In the genomic region with DNA sequence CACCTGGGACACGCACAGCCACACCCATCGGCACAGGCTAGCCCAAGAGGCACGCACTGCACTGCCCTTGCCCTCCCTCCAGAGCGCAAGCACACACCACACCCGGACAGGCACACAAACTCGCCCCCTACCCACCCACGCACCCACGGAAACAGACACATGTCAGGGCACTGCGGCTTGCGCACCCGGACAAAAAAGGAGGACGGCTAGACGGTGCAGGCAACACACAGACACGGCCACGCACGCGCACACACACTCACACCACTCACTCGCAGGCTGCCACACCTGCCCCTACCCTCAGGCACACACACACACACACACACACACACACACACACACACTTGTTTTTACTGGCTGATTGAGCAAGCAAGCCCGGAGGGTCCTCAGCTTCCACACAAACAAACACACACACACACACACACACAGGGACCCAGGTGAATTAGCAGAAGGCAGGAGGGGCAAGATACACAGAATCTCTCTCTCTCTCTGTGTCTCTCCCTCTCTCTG, we compare ENCODE assay signal across 8 mouse cellular contexts. TPM values are rescaled to one million over a fixed set of nuclear protein-coding genes. Genes with fewer than 3 reads are reported as not detected.
DNase-seq lines count a peak whose midpoint lies in the region; ATAC-seq lines count a peak whose summit lies in the region.
"Not testable (repeated sequence)": the region's sequence is repeated elsewhere in the genome, so short reads cannot be mapped to it uniquely, and the experiment has no call there.

No protein-coding gene starts in this region.

- 60% methylated on average over 15 of the region's 19 CpGs for WGBS in liver, embryonic 13.5 days (ENCODE audit: insufficient replicate concordance)

- not testable (repeated sequence) for H3K4me2 ChIP-seq in liver, embryonic 13.5 days

- not testable (repeated sequence) for H3K9me3 ChIP-seq in liver, embryonic 13.5 days (replicated peaks)

- intact Hi-C loops in heart, postnatal 10 days (cut with DNase I) = not testable (repeated sequence)

- not testable (repeated sequence) for H3K9ac ChIP-seq in liver, embryonic 13.5 days

- not testable (repeated sequence) for H3K36me3 ChIP-seq in liver, embryonic 13.5 days

- DNase-seq in CD8-positive naive resting alpha-beta T cell, adult 2 months (ENCODE audit: low read depth in 2 of 2, low spot score in 2 of 2) = peak; percentile 62 to 70
- DNase-seq in cerebellum, adult 8-10 months = peak; percentile 28
- DNase-seq in frontal cortex, postnatal 25 days (ENCODE audit: low spot score in 2 of 2) = peak; percentile 31 to 40
- peak; percentile 0 to 13 for DNase-seq in heart, postnatal 10 days
- DNase-seq in kidney, postnatal 4 days = peak; percentile 3 to 15
- DNase-seq in liver, embryonic 13.5 days = peak; percentile 14
- DNase-seq in right cerebral cortex, postnatal 25 days = peak; percentile 4
- peak; percentile 7 for DNase-seq in thymus, postnatal 4 days

- not testable (repeated sequence) for H3K27ac ChIP-seq in liver, embryonic 13.5 days

- ATAC-seq in liver, embryonic 13.5 days (ENCODE audit: low read depth) = not testable (repeated sequence)

- H3K27me3 ChIP-seq in liver, embryonic 13.5 days = not testable (repeated sequence)

- H3K4me1 ChIP-seq in liver, embryonic 13.5 days (replicated peaks) = not testable (repeated sequence)

- H3K4me3 ChIP-seq in liver, embryonic 13.5 days (replicated peaks) = not testable (repeated sequence)

RNA-seq across cellular contexts. Expression of a gene that starts 53.0 kb away (rescaled TPM):
- 10 to 100 TPM; 11.2 to 13.1 TPM for total RNA-seq in heart, postnatal 10 days (2021)
- polyA plus RNA-seq in liver, embryonic 13.5 days (2015; fragmentation: Nextera tagmentation; extraction: Ambion mirVana) = 0.78 and 1.3 TPM in 2 replicates

Comparison
In these comparisons a context has a peak if more than half of its experiments do, and no peak if none do; other contexts are left out.
1. DNase-seq: peak in every context shown above with its lines; median percentile 66 in CD8-positive naive resting alpha-beta T cell, adult 2 months; 36 in frontal cortex, postnatal 25 days; 28 in cerebellum, adult 8-10 months; 14 in liver, embryonic 13.5 days; 9 in kidney, postnatal 4 days; 7 in thymus, postnatal 4 days; 6 in heart, postnatal 10 days; 4 in right cerebral cortex, postnatal 25 days.